Mouse (Mus musculus) heart, adult 8-10 months (tissue): ENCODE data around the gene Fam166b. TPM values are rescaled to one million over a fixed set of nuclear protein-coding genes. Genes with fewer than 3 reads are reported as not detected.
A peak's percentile ranks its signal among the peaks of the same experiment; 100 is the strongest.

Source experiments
- DNase-seq: peaks from one replicate; pipeline ENCODE4 v3.0.0; 2022; ENCODE audit warnings: low spot score
- total RNA-seq, 4 experiments: library from RNA; stranded (reverse); gene quantifications; 2 replicates each; pipeline ENCODE4 v1.2.4; 2022

Gene Fam166b
- total RNA-seq, 4 experiments from 2014 or later, result not detected

- peak; percentile 86 for DNase-seq
Measured at GRCm38 (mm10) chr4:43406162-43406971, 22.6 kb downstream of the Fam166b start.

GRCm38 (mm10) chr4:43404697-43405096 is 24.2 kb downstream of the Fam166b start:
- DNase-seq, result no peak

GRCm38 (mm10) chr4:43402212-43402611 is 26.7 kb downstream of the Fam166b start:
- DNase-seq, result peak; percentile 75

GRCm38 (mm10) chr4:43401486-43401885 is 27.4 kb downstream of the Fam166b start:
- no peak for DNase-seq

GRCm38 (mm10) chr4:43400976-43401375 is 28.0 kb downstream of the Fam166b start:
- DNase-seq, result no peak

- DNase-seq, result peak; percentile 78
Measured at GRCm38 (mm10) chr4:43399391-43400131, 29.4 kb downstream of the Fam166b start.

GRCm38 (mm10) chr4:43398829-43399331 is 30.1 kb downstream of the Fam166b start:
- peak; percentile 63 for DNase-seq

GRCm38 (mm10) chr4:43398014-43398413 is 30.9 kb downstream of the Fam166b start:
- no peak for DNase-seq

GRCm38 (mm10) chr4:43396381-43396780 is 32.6 kb downstream of the Fam166b start:
- no peak for DNase-seq

- DNase-seq, result no peak
Measured at GRCm38 (mm10) chr4:43395836-43396235, 33.1 kb downstream of the Fam166b start.

- no peak for DNase-seq
Measured at GRCm38 (mm10) chr4:43395147-43395546, 33.8 kb downstream of the Fam166b start.

- DNase-seq, result peak; percentile 92
Measured at GRCm38 (mm10) chr4:43394345-43394891, 34.5 kb downstream of the Fam166b start.

- DNase-seq, result no peak
Measured at GRCm38 (mm10) chr4:43391521-43392050, 37.3 kb downstream of the Fam166b start.

GRCm38 (mm10) chr4:43389845-43390440 is 39.0 kb downstream of the Fam166b start:
- no peak for DNase-seq

GRCm38 (mm10) chr4:43389390-43389789 is 39.5 kb downstream of the Fam166b start:
- no peak for DNase-seq

- DNase-seq, result no peak
Measured at GRCm38 (mm10) chr4:43386932-43387331, 42.0 kb downstream of the Fam166b start.

GRCm38 (mm10) chr4:43384541-43384940 is 44.4 kb downstream of the Fam166b start:
- no peak for DNase-seq

- DNase-seq, result no peak
Measured at GRCm38 (mm10) chr4:43384083-43384460, 44.9 kb downstream of the Fam166b start.

- DNase-seq, result no peak
Measured at GRCm38 (mm10) chr4:43383246-43384082, 45.5 kb downstream of the Fam166b start.

GRCm38 (mm10) chr4:43382155-43383020 is 46.5 kb downstream of the Fam166b start:
- DNase-seq, result no peak
